Mouse (Mus musculus) brain, embryonic 14.5 days (tissue): Measurements from ENCODE around the gene Ip6k2. TPM values are rescaled to one million over a fixed set of nuclear protein-coding genes. Genes with fewer than 3 reads are reported as not detected.

ENCODE experiments used
- DNase-seq: peaks from one replicate; pipeline ENCODE4 v3.0.0-alpha.2; 2011; ENCODE audit warnings: low read depth
- CTCF ChIP-seq: fragments of 200-500 bp; IDR thresholded peaks from 2 replicates; pipeline ENCODE4 v1.5.1; 2012; ENCODE audit warnings: inconsistent platforms, mild to moderate bottlenecking, moderate library complexity, borderline replicate concordance; ENCODE audit not compliant: insufficient read depth, insufficient read length; ENCODE audit errors: extremely low read depth
- POLR2A ChIP-seq: fragments of 200-500 bp; IDR thresholded peaks from 2 replicates; pipeline ENCODE4 v1.6.1; 2012; ENCODE audit warnings: mild to moderate bottlenecking, inconsistent platforms, borderline replicate concordance; ENCODE audit not compliant: poor library complexity, insufficient read depth, insufficient read length, severe bottlenecking; ENCODE audit errors: extremely low read depth
- polyA plus RNA-seq: library from polyadenylated mRNA; depleted of rRNA; stranded (reverse); fragments of >200 nt; gene quantifications from 2 replicates; pipeline ENCODE4 v1.2.3, GENCODE M21; 2012

Gene Ip6k2
- polyA plus RNA-seq, 1 experiment, result 352 TPM

GRCm38 (mm10) chr9:108799564-108799963 lies 16.0 kb downstream of the Ip6k2 start:
- DNase-seq, result no peak

GRCm38 (mm10) chr9:108805768-108806167 lies 22.2 kb downstream of the Ip6k2 start:
- DNase-seq, result no peak
- TF ChIP-seq CTCF, result no peak
- no peak for TF ChIP-seq POLR2A

More at GRCm38 (mm10) chr9:108799564-108799963, 16.0 kb downstream of the Ip6k2 start:
- no peak for TF ChIP-seq CTCF
- no peak for TF ChIP-seq POLR2A

GRCm38 (mm10) chr9:108806379-108806778 lies 22.8 kb downstream of the Ip6k2 start:
- TF ChIP-seq POLR2A, result no peak
- no peak for TF ChIP-seq CTCF
- DNase-seq, result no peak

DNA sequence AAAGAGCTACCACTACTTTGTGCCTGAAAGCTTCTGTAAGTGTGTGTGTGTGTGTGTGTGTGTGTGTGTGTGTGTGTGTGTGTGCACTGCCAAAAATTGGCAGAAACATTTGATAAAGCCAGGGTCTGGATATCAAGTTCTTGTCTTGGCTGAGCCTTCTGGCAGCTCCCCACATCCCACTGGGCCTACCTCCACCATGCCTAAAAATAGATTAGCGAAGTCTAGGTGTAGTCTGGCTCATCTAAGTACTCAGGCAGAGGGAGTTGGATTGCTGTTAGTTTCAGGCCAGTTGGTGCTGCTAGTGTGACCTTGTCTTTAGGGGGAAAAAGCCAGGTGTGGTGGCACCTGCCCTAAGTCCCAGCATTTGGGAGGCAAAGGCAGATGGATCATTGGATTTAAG lies 23.2 kb downstream of the Ip6k2 start:
- TF ChIP-seq POLR2A (no peak), CTCF (no peak)
- no peak for DNase-seq

DNA sequence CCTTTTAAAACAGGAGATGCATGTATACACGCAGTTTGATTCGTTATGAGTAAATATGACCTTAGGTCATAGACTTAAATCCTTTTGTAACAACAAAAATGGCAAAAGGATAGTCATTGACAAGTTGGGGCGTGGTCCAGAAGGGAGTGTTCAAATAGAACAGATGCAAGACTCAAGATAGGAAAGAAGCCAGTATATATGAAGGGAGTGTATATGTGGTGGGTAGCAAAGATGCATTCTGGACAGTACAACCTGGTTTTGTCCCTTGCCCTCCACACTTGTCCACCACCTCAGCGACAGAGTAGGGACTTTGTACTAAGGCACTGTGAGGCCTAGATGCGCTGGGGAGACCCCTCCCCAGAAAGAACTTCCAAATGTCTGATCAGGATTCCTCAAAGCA lies 24.1 kb downstream of the Ip6k2 start:
- TF ChIP-seq POLR2A, result no peak
- TF ChIP-seq CTCF, result no peak
- no peak for DNase-seq

- peak; percentile 95 for DNase-seq
- TF ChIP-seq CTCF (peak; percentile 91), POLR2A (peak; percentile 79; the same call in 1 of the 2 replicates)
Measured at GRCm38 (mm10) chr9:108808163-108808665, 24.6 kb downstream of the Ip6k2 start, which contains the start of gene Nckipsd. Nckipsd (plus strand) TSS chr9:108808368.

GRCm38 (mm10) chr9:108809188-108809587 lies 25.6 kb downstream of the Ip6k2 start:
- DNase-seq, result no peak
- no peak for TF ChIP-seq CTCF
- TF ChIP-seq POLR2A, result no peak

- TF ChIP-seq POLR2A, result no peak
- TF ChIP-seq CTCF, result no peak
- no peak for DNase-seq
Measured at GRCm38 (mm10) chr9:108809723-108810122, 26.1 kb downstream of the Ip6k2 start.

DNA sequence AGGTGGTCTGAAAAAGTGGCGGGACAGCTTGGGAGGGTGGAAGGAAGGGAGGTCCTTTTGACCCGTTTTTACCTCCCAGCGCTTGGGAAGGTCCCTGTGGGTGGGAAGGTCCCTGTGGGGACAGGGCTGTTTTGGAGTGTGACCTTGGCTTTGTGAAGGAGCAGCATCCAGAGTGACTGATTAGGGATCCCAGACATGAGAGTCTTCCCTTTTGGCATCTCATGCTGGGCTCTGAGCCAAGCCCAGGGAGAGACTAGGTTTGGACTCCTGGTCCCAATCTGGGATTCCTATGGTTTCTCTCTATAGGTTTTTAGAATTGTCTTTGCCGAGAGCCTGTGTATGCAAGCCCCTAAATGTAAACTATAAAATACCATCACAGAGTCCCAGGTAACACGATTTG lies 26.9 kb downstream of the Ip6k2 start:
- TF ChIP-seq CTCF, result no peak
- no peak for TF ChIP-seq POLR2A
- DNase-seq, result no peak

DNA sequence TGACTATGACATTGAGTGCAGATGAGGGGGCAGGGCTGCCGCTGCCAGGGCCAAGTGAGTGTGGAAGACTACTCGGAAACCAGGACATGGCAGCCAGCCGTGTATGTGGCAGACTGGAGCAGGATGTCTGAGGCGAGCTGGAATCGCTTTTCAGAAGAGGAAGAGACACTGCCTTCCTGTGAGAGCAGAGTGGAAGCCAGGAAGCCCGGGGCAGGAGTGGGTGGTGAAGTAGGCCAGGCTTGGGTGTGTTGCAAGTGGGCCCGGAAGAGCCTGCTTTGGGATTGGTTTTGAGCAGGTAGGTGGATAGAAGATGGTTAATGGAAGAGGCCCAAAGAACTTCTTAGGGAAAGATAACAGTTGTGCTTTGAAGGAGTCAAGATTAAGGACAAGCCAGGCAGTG lies 32.0 kb downstream of the Ip6k2 start:
- no peak for TF ChIP-seq POLR2A
- TF ChIP-seq CTCF, result no peak
- no peak for DNase-seq

- DNase-seq, result peak; percentile 63
- TF ChIP-seq POLR2A, result no peak
- peak; percentile 71; the same call in 1 of the 2 replicates for TF ChIP-seq CTCF
Measured at GRCm38 (mm10) chr9:108819495-108819894, 35.9 kb downstream of the Ip6k2 start.

DNA sequence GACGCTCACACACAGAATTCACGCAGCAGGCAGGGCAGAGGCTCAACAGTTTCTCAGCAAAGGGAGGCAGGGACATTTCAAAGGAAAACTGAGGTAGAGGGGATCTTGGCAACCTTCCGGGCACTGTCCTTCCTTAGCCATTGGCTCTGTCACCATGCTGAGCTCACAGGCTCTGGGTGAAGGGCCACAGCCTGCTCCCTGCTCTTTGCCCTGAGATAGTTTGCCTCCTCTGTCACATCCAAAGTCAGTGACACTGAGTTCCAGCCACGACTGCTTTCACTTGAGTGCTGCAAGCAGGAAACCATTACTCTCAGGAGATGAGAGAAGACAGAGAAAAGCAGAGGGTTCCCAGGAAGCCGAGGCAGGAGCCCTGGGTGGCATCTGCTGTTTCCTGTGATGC lies 36.5 kb downstream of the Ip6k2 start:
- TF ChIP-seq CTCF (no peak), POLR2A (no peak)
- no peak for DNase-seq
